Mouse (Mus musculus) forebrain, embryonic 16.5 days (tissue): ENCODE data around the gene Brms1. TPM values are rescaled to one million over a fixed set of nuclear protein-coding genes. Genes with fewer than 3 reads are reported as not detected.
"Not testable (repeated sequence)": the region's sequence is repeated elsewhere in the genome, so short reads cannot be mapped to it uniquely, and the experiment has no call there.

Source experiments
- ATAC-seq: fragments of 200-750 bp; cut with Nextera tagmentation; 2 replicates; pipeline ENCODE4 v1.8.0; 2017; ENCODE audit warnings: mild to moderate bottlenecking, moderate library complexity
- H3K27ac ChIP-seq: fragments of 300-500 bp; sonication (generic); 2 replicates; pipeline ENCODE4 v1.5.1; 2014; ENCODE audit warnings: low read length, control low read depth
- H3K27me3 ChIP-seq: fragments of 300-500 bp; sonication (generic); replicated peaks from 2 replicates; pipeline ENCODE4 v1.6.1; 2014; ENCODE audit warnings: low read length; ENCODE audit not compliant: control insufficient read depth, insufficient read depth
- H3K36me3 ChIP-seq: fragments of 300-500 bp; sonication (generic); 2 replicates; pipeline ENCODE4 v1.6.1; 2014; ENCODE audit not compliant: control insufficient read depth, insufficient read depth
- H3K4me1 ChIP-seq: fragments of 300-500 bp; sonication (generic); replicated peaks from 2 replicates; pipeline ENCODE4 v1.6.1; 2014; ENCODE audit warnings: low read length; ENCODE audit not compliant: control insufficient read depth, insufficient read depth
- H3K4me2 ChIP-seq: fragments of 300-500 bp; sonication (generic); 2 replicates; pipeline ENCODE4 v1.6.1; 2014; ENCODE audit warnings: mild to moderate bottlenecking, low read length, control low read depth
- H3K4me3 ChIP-seq: fragments of 300-500 bp; sonication (generic); replicated peaks from 2 replicates; pipeline ENCODE4 v1.5.1; 2014; ENCODE audit warnings: mild to moderate bottlenecking, low read length, control low read depth
- H3K9ac ChIP-seq: fragments of 300-500 bp; sonication (generic); replicated peaks from 2 replicates; pipeline ENCODE4 v1.6.1; 2014; ENCODE audit warnings: low read depth, low read length, control low read depth
- H3K9me3 ChIP-seq: fragments of 300-500 bp; sonication (generic); 2 replicates; pipeline ENCODE4 v1.6.1; 2016; ENCODE audit warnings: low read length; ENCODE audit not compliant: control insufficient read depth
- WGBS: fragments of 180-500 bp; shearing (Covaris S2); extraction: QIAGEN DNeasy Blood & Tissue Kit; methylation state at CpG from one replicate; pipeline ENCODE4 v1.1.7; 2014; 5-methylcytosine and 5-hydroxymethylcytosine counted together
- polyA plus RNA-seq: library from polyadenylated mRNA; unstranded; fragments of >200 nt; fragmentation: Nextera tagmentation; extraction: Ambion mirVana; gene quantifications from 2 replicates; pipeline ENCODE4 v1.2.1, GENCODE M21; 2015

Gene Brms1
- polyA plus RNA-seq, 1 experiment from 2014 or later: 51.2 TPM

DNA sequence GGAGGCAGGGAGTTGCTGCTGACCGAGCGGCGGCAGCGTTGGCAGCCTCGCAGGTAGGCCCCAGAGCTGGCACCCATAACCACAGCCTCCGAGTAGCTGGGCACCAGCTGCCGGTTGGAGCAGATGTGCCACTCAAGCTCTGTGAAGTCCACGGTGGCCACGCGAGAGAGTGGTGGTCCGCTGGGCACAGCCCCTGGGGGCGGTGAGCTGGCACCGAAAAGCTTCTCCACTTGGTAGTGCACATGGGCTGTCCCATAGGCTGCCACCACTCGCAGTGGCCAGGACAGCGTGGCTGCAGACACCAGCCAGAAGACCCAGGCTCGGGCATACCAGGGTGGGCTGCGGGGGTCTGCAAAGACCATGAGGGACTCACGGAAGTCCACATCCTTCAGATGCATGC, 40.9 kb downstream of the Brms1 start:
- ATAC-seq: no peak
- Histone ChIP-seq H3K9me3 (no peaks in the 10 kb centered on the region), H3K4me3 (no peak overlapping the region), H3K4me2 (no peak overlapping the region), H3K27me3 (peaks cover 61% of the 10 kb centered on the region), H3K27ac (no peak overlapping the region), H3K4me1 (peaks cover 10% of the 10 kb centered on the region), H3K9ac (no peak overlapping the region), H3K36me3 (no peaks in the 10 kb centered on the region)
- 71% methylated on average over 18 of the region's 18 CpGs for WGBS

DNA sequence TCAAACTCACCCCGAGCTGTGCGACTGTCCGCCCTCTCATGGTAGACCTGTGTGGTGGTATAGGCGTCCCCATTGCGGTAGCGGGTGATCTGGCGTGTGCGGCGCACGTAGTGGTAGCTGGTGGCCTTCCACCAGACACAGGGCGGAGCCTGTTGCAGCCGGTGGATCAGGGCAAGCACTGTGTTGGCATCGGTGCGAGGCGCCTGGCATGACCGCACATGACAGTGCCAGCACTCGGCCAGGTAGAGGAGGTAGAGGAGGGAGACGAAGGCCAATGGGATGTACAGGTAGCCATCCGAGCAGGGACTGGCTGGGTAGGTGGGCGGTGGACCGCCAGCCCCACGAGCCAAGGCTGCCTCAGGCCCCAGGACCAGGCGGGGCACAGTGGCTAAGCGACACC, 41.4 kb downstream of the Brms1 start:
- Histone ChIP-seq H3K9me3 (no peaks in the 10 kb centered on the region), H3K4me1 (peaks cover 13% of the 10 kb centered on the region), H3K36me3 (no peaks in the 10 kb centered on the region), H3K9ac (no peak overlapping the region), H3K27ac (no peak overlapping the region), H3K27me3 (peaks cover 61% of the 10 kb centered on the region), H3K4me2 (no peak overlapping the region), H3K4me3 (no peak overlapping the region)
- WGBS: 72% methylated on average over 24 of the region's 24 CpGs
- ATAC-seq: no peak

DNA sequence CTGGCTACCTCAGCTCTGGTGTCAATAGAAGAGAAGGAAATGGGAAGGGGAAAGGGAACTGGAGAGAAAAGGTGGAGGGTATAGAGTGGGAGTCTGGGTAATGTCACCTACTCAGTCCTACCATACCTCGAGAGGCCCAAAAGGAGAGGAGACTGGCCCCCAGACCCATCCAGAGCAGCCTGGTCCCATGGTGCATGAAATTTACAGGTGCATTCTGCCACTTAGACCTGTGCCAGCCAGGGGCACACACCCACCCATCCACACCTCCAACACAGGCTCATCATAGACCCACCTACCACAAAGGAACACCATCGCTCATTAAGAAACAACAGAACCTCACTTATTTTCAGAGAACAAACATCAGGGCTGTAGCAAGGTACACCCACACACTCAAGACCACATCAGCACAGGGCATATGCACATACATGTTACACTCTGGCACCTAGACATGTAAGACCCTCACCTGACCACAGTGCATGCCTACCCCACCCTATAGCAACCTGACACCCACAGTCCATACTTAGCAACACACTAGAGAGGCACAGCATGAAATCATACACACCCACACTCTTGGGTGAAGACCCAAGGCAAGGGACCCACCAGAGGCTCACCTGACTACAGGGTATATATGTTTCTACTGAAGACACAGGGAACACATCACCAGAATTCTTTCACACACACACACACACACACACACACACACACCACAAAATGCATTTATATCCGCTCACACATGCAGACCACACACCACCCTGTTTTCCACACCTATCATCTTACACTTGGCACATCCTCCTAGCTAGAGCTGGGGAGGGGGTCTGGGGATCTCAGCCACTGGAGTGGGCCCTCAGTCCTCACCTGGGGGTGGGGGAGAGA, 43.0 kb downstream of the Brms1 start:
- no peak for ATAC-seq
- Histone ChIP-seq H3K9ac (peak overlapping the region; percentile 71), H3K4me3 (peak overlapping the region; percentile 64), H3K4me1 (peaks cover 20% of the 10 kb centered on the region), H3K4me2 (peak overlapping the region; percentile 85), H3K36me3 (no peaks in the 10 kb centered on the region), H3K9me3 (no peaks in the 10 kb centered on the region), H3K27ac (no peak overlapping the region; the same call in 1 of the 2 replicates), H3K27me3 (peaks cover 58% of the 10 kb centered on the region)
- 59% methylated on average over 3 of the region's 3 CpGs for WGBS

DNA sequence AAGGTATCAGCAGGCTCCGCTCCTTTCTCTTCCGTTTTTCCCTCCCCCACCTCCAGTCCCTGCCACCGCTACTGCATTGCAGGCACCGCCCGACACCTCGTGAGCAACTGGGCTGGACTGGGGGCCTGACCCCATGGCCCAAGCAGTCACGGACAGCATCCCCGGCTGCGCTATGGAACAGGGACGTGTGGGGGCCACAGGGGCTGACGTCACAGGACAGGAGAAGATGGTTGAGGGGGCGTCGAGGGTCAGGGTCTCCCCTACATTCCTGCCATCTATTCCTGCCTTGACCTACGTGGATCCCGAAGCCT, 43.6 kb downstream of the Brms1 start:
- WGBS: 4% methylated on average over 15 of the region's 15 CpGs
- Histone ChIP-seq H3K4me1 (peaks cover 24% of the 10 kb centered on the region), H3K4me3 (peak overlapping the region; percentile 64), H3K4me2 (peak overlapping the region; percentile 85), H3K27me3 (peaks cover 58% of the 10 kb centered on the region), H3K27ac (no peak overlapping the region), H3K9me3 (no peaks in the 10 kb centered on the region), H3K9ac (peak overlapping the region; percentile 71), H3K36me3 (no peaks in the 10 kb centered on the region)
- no peak for ATAC-seq

DNA sequence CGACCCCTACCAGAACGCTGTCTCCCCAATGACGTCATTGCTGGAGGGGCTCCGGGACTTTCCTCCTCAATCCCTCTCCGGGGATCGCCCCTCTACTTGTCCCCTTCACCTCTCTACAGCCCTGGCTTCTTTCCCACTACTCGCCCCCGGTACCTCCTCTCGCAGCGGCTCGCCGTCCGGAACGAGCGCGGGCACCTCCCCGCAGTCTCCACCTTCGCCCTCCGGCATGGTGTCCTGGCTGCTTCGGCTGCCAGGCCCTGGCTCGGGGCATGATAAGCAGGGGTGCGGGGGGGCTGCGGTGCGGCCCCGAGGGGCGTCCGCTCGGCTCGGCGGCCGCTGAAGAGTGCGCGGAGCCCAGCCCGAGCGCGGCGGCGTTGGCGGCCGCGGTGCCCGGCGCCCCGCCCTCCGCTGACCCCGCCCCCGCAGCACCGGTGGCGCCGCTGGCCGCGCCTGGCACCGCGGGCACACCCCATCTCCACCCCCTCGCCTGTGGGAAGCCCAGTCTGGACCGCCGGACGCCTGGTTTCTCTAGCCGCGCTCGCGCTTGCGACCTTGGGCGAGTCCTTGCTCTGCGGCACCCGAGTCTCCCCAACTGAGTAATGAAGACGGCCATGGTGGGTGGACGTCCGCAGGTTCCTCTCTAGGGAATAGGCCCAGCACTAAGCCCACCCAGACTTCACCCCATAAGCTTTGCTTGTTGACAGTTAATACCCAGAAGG, 44.1 kb downstream of the Brms1 start, which contains the start of gene Tmem151a:
Gene Tmem151a, minus strand, starts transcription at position 387 of the 719 bp plus-strand sequence.
- H3K27ac ChIP-seq: no peak within 1 kb of the TSS
- peak within 1 kb of the TSS; percentile 64 for H3K4me3 ChIP-seq
- WGBS: under 1% methylated on average over 69 of the region's 69 CpGs
- peaks cover 55% of the 10 kb centered on the region for H3K27me3 ChIP-seq
- no peaks in the 10 kb centered on the region for H3K9me3 ChIP-seq
- peaks cover 24% of the 10 kb centered on the region for H3K4me1 ChIP-seq
- H3K36me3 ChIP-seq: no peaks in the 10 kb centered on the region
- H3K9ac ChIP-seq: peak within 1 kb of the TSS; percentile 71
- ATAC-seq: no peak
- H3K4me2 ChIP-seq: peak within 1 kb of the TSS; percentile 85

DNA sequence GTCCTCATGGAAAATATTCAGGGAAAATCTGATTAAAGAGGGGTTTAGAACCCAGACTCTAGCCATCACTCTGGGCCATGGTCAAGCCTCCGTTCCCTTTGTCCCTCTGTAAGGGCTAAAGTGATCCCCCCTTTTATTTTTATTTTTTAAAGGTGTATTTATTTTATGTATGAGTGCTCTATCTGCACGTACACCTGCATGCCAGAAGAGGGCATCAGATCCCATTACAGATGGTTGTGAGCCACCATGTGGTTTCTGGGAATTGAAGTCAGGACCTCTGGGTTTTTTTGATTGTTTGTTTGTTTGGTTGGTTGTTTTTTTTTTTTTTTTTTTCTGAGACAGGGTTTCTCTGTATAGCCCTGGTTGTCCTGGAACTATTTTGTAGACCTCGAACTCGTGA, 45.4 kb downstream of the Brms1 start:
- 58% methylated on average over 4 of the region's 4 CpGs for WGBS
- Histone ChIP-seq H3K4me1 (peaks cover 24% of the 10 kb centered on the region), H3K27me3 (peaks cover 44% of the 10 kb centered on the region)
- H3K9ac ChIP-seq, ATAC-seq, H3K4me3 ChIP-seq, H3K36me3 ChIP-seq, H3K9me3 ChIP-seq, H3K27ac ChIP-seq, H3K4me2 ChIP-seq: not testable (repeated sequence)

DNA sequence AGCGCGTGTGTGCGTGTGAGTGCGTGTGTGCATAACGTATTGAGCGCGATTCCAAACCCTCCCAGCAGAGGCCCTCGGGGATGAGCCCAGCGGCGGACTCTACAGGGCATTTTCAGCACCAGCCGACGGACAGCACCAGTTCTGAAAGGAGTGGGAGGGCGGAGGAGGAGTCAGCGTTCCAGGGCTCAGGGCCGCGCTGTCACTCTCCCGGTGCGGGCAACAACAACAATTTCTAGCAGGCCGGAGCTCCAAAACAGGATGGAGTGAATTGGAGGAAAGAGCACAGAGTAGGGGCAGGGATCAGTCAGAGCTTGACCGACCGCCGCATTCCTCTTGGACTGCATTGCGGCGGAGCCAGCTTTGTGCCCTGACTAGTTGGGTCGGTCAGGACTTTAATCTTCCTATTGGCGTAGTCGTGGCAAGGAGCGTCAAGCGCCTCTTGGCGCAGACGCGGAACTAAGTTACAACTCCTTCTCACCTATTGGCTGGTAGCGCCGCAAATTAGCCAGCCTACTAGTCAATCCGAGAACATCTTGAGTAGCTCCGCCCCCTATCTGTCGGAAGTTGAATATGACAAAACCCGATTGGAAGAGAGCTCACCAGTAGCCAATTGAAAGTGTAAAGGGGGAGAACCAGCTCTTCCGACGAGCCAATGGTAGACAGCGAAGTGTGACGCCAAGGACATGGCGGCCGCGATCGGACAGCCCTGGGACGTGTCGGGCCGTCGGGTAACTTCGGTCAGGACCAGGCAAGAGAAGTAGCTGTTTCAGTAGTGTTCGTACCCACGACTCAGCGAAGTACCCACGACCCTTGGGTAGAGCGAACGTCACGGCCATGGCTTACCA, 47.0 kb downstream of the Brms1 start, which contains the start of gene Yif1a:
Gene Yif1a, plus strand, starts transcription at position 655 of the 845 bp plus-strand sequence.
- Histone ChIP-seq H3K9me3 (no peaks in the 10 kb centered on the region), H3K9ac (peak within 1 kb of the TSS; percentile 59), H3K27ac (peak within 1 kb of the TSS; percentile 89), H3K4me1 (peaks cover 24% of the 10 kb centered on the region), H3K4me3 (peak within 1 kb of the TSS; percentile 55), H3K36me3 (peaks cover 11% of the 10 kb centered on the region), H3K4me2 (peak within 1 kb of the TSS; percentile 74), H3K27me3 (peaks cover 29% of the 10 kb centered on the region)
- peak; percentile 95 for ATAC-seq
- under 1% methylated on average over 58 of the region's 58 CpGs for WGBS

DNA sequence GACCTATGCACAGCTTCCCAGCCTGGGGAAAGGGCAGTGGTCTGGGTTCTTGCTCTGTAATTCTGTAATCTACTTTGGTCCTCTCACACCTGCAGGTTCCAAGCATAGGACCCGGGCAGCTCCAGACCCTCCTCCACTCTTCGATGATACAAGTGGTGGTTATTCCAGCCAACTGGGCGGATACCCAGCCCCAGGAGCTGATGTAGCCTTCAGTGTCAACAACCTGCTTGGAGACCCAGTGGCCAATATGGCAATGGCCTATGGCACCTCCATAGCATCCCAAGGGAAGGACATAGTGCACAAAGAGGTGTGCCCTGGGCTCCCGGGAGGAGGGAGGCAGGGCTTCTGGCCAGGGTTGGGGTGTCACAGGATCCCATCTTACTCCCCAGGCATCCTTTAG, 48.2 kb downstream of the Brms1 start:
- Histone ChIP-seq H3K4me3 (peak overlapping the region; percentile 55), H3K27me3 (peaks cover 21% of the 10 kb centered on the region), H3K4me1 (peaks cover 35% of the 10 kb centered on the region), H3K27ac (no peak overlapping the region), H3K9ac (peak overlapping the region; percentile 54; the same call in 1 of the 2 replicates), H3K36me3 (peaks cover 14% of the 10 kb centered on the region), H3K9me3 (no peaks in the 10 kb centered on the region), H3K4me2 (peak overlapping the region; percentile 74)
- ATAC-seq: no peak
- WGBS: 93% methylated on average over 4 of the region's 4 CpGs

DNA sequence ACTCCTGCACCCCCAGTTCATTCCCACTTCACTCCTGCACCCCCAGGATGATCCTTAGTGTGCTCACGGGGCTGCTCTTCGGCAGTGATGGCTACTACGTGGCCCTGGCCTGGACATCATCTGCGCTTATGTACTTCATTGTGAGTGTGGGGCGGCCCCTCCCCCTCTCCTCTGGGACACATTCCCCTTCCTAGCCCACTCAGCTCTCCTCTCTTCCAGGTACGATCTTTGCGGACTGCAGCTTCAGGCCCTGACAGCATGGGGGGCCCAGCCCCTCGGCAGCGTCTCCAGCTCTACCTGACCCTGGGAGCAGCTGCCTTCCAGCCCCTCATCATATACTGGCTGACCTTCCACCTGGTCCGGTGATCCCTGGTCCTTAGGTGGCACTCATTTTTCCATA, 50.9 kb downstream of the Brms1 start:
- Histone ChIP-seq H3K27me3 (no peaks in the 10 kb centered on the region), H3K4me3 (no peak overlapping the region), H3K4me1 (peaks cover 53% of the 10 kb centered on the region), H3K4me2 (no peak overlapping the region), H3K9me3 (no peaks in the 10 kb centered on the region), H3K36me3 (peaks cover 14% of the 10 kb centered on the region), H3K9ac (no peak overlapping the region), H3K27ac (no peak overlapping the region)
- WGBS: 89% methylated on average over 10 of the region's 10 CpGs
- no peak for ATAC-seq
